Mouse (Mus musculus) G1E (cell line): ENCODE data around the gene Tesk1.

Experiments
- CTCF ChIP-seq: IDR thresholded peaks from 2 replicates; pipeline ENCODE4 v1.5.1; 2012; ENCODE audit warnings: low read depth, low read length, inconsistent platforms, mixed read lengths
- GATA1 ChIP-seq: IDR thresholded peaks from 2 replicates; pipeline ENCODE4 v1.6.1; 2012; ENCODE audit warnings: borderline replicate concordance, low read length, inconsistent platforms, mixed read lengths
- TAL1 ChIP-seq: conservative IDR thresholded peaks from 2 replicates; pipeline ENCODE4 v1.6.1; 2012; ENCODE audit warnings: low read depth, low read length, inconsistent platforms, mixed read lengths

- TF ChIP-seq CTCF, result no peak
- TF ChIP-seq TAL1, result no peak
- no peak for TF ChIP-seq GATA1
Measured at GRCm38 (mm10) chr4:43493186-43493845, 51.6 kb downstream of the Tesk1 start.
